Mouse (Mus musculus) myocyte (in vitro differentiated cells): ENCODE data around the gene Slc46a2. TPM values are rescaled to one million over a fixed set of nuclear protein-coding genes. Genes with fewer than 3 reads are reported as not detected.

Experiments used
- H3K27me3 ChIP-seq: one replicate; pipeline ENCODE4 v1.6.1; 2011; ENCODE audit not compliant: control insufficient read depth, insufficient read depth, insufficient read length
- H3K36me3 ChIP-seq: one replicate; pipeline ENCODE4 v1.6.1; 2011; ENCODE audit not compliant: control insufficient read depth, insufficient read depth
- H3K4me2 ChIP-seq: one replicate; pipeline ENCODE4 v1.6.1; 2011; ENCODE audit warnings: low read depth, control low read depth
- H3K4me3 ChIP-seq: one replicate; pipeline ENCODE4 v1.5.1; 2011; ENCODE audit warnings: mild to moderate bottlenecking, control low read depth, moderate library complexity
- H3K79me2 ChIP-seq: one replicate; pipeline ENCODE4 v1.6.1; 2011; ENCODE audit not compliant: control insufficient read depth, insufficient read depth
- H3ac ChIP-seq: one replicate; pipeline ENCODE4 v1.6.1; 2011; ENCODE audit not compliant: control insufficient read depth, insufficient read length
- CEBPB ChIP-seq: IDR thresholded peaks from 2 replicates; pipeline ENCODE4 v1.6.1; 2011; ENCODE audit warnings: mild to moderate bottlenecking, moderate library complexity; ENCODE audit not compliant: poor library complexity, insufficient read depth, severe bottlenecking
- E2F4 ChIP-seq: IDR thresholded peaks from one replicate; pipeline ENCODE4 v1.6.1; 2011; ENCODE audit warnings: mild to moderate bottlenecking, control low read depth, moderate library complexity; ENCODE audit not compliant: insufficient read depth
- MAX ChIP-seq: IDR thresholded peaks from one replicate; pipeline ENCODE4 v1.6.1; 2011; ENCODE audit warnings: low read depth, mild to moderate bottlenecking, control low read depth
- MYOD1 ChIP-seq, 3 experiments: IDR thresholded peaks; one replicate each; pipeline ENCODE4 v1.6.1; 2011; ENCODE audit warnings: control low read depth in 2 of 3, low read depth in 2 of 3, mild to moderate bottlenecking in 2 of 3, moderate library complexity in 1 of 3; ENCODE audit not compliant: insufficient read length in 2 of 3, control insufficient read depth in 1 of 3
- MYOG ChIP-seq, 3 experiments: IDR thresholded peaks; one replicate each; pipeline ENCODE4 v1.6.1; 2011; ENCODE audit warnings: control low read depth in 2 of 3, low read depth in 2 of 3, mild to moderate bottlenecking in 2 of 3; ENCODE audit not compliant: insufficient read length in 2 of 3, control insufficient read depth in 1 of 3, insufficient read depth in 1 of 3
- POLR2A ChIP-seq: IDR thresholded peaks from one replicate; pipeline ENCODE4 v1.6.1; 2011; ENCODE audit warnings: low read depth, mild to moderate bottlenecking, control low read depth, moderate library complexity; ENCODE audit not compliant: insufficient read length
- POLR2AphosphoS2 ChIP-seq: IDR thresholded peaks from one replicate; pipeline ENCODE4 v1.6.1; 2011; ENCODE audit warnings: low read depth, control low read depth; ENCODE audit not compliant: insufficient read length
- REST ChIP-seq: IDR thresholded peaks from one replicate; pipeline ENCODE4 v1.6.1; 2011; ENCODE audit warnings: mild to moderate bottlenecking, control low read depth, moderate library complexity; ENCODE audit not compliant: insufficient read depth, insufficient read length
- SRF ChIP-seq: IDR thresholded peaks from one replicate; pipeline ENCODE4 v1.6.1; 2011; ENCODE audit warnings: low read depth; ENCODE audit not compliant: control insufficient read depth, insufficient read length
- TCF12 ChIP-seq: IDR thresholded peaks from one replicate; pipeline ENCODE4 v1.6.1; 2011; ENCODE audit warnings: mild to moderate bottlenecking, control low read depth; ENCODE audit not compliant: poor library complexity, insufficient read depth, severe bottlenecking
- TCF3 ChIP-seq: IDR thresholded peaks from one replicate; pipeline ENCODE4 v1.6.1; 2011; ENCODE audit warnings: low read depth, control low read depth; ENCODE audit not compliant: insufficient read length
- USF1 ChIP-seq: IDR thresholded peaks from one replicate; pipeline ENCODE4 v1.6.1; 2011; ENCODE audit warnings: low read depth, mild to moderate bottlenecking, control low read depth, moderate library complexity
- polyA plus RNA-seq: library from polyadenylated mRNA; unstranded; fragments of >200 nt; fragmentation: generic; extraction: Trizol; gene quantifications from one replicate; pipeline ENCODE4 v1.2.1, GENCODE M21; 2012; ENCODE audit warnings: missing spikeins

Slc46a2 gene
- polyA plus RNA-seq, 1 experiment = not detected

GRCm38 (mm10) chr4:59886281-59886680 lies 28.6 kb downstream of the Slc46a2 start:
- Histone ChIP-seq H3K27me3 (no peaks in the 10 kb centered on the region), H3K4me2 (no peak overlapping the region), H3K4me3 (no peak overlapping the region), H3K36me3 (peaks cover 16% of the 10 kb centered on the region), H3K79me2 (no peaks in the 10 kb centered on the region), H3ac (no peak overlapping the region)
- TF ChIP-seq POLR2AphosphoS2 = no peak
- no peak for TF ChIP-seq MAX
- TF ChIP-seq TCF3 = no peak
- no peak for TF ChIP-seq TCF12
- no peak for TF ChIP-seq USF1
- TF ChIP-seq REST = no peak
- no peak for TF ChIP-seq MYOD1 (IDR thresholded peaks at IDR 0.05; ENCODE audit: control insufficient read depth in 1 of 3, insufficient read length in 2 of 3, low read depth in 2 of 3)
- TF ChIP-seq SRF = no peak
- TF ChIP-seq E2F4 = no peak
- TF ChIP-seq MYOG (IDR thresholded peaks at IDR 0.05; ENCODE audit: control insufficient read depth in 1 of 3, insufficient read depth in 1 of 3, insufficient read length in 2 of 3, low read depth in 2 of 3) = no peak
- TF ChIP-seq CEBPB = no peak
- TF ChIP-seq POLR2A = no peak

DNA sequence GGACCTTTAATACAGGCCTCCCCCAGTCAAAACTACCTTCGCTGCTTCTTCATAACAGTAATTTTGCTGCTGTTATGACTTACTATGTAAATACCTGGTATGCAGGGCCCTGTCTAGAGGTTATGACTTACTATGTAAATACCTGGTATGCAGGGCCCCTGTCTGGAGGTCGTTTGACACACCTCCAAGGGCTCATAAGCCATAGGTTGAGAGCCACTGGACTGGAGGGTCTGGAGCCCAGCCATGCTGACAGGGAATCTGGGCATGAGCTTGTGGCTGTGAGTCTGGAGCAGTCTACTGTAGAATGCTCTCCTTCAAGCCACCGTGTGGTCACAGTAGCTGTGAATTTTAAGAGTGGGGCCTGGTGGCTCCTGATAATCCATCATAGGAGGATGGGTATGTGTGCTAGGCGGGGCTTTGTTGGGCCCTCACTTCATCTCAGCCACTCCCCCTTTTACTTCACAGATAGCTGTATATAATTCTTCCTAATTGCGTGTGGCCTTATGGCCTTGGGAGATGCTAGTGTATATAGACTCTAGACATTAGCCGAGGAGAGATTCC lies 30.6 kb downstream of the Slc46a2 start:
- H3K79me2 ChIP-seq = no peaks in the 10 kb centered on the region
- H3K27me3 ChIP-seq = no peaks in the 10 kb centered on the region
- no peak overlapping the region for H3K4me3 ChIP-seq
- H3K4me2 ChIP-seq = no peak overlapping the region
- no peak for TF ChIP-seq POLR2AphosphoS2
- no peak for TF ChIP-seq MYOG (IDR thresholded peaks at IDR 0.05; ENCODE audit: control insufficient read depth in 1 of 3, insufficient read depth in 1 of 3, insufficient read length in 2 of 3, low read depth in 2 of 3)
- no peak for TF ChIP-seq MAX
- TF ChIP-seq USF1 = no peak
- TF ChIP-seq SRF = no peak
- no peak for TF ChIP-seq MYOD1 (IDR thresholded peaks at IDR 0.05; ENCODE audit: control insufficient read depth in 1 of 3, insufficient read length in 2 of 3, low read depth in 2 of 3)
- TF ChIP-seq REST = no peak
- no peak for TF ChIP-seq E2F4
- TF ChIP-seq CEBPB = no peak
- no peak for TF ChIP-seq TCF12
- no peak for TF ChIP-seq POLR2A
- no peak for TF ChIP-seq TCF3
- H3K36me3 ChIP-seq = peaks cover 16% of the 10 kb centered on the region
- no peak overlapping the region for H3ac ChIP-seq

DNA sequence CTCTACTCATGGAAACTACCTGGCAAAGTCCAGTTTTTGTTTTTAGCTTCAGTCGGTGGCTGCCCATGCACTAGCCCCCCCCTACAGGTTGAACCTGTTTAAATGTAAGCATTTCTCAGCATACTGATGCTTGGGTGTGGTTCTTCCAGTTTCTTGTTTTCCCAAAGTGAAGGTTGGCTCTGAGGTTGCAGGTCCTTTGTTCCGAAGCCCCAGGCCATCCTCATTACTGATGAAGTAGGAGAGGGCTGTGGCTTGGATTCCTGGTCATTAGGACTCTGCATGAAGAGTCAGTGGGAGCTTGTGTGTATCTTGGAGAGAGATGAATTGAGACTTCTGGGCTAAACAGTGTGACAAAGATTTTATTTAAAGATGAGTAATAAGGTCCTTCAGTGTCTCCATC lies 33.6 kb downstream of the Slc46a2 start:
- Histone ChIP-seq H3K27me3 (no peaks in the 10 kb centered on the region), H3ac (no peak overlapping the region), H3K4me3 (no peak overlapping the region), H3K79me2 (no peaks in the 10 kb centered on the region), H3K36me3 (peaks cover 16% of the 10 kb centered on the region), H3K4me2 (no peak overlapping the region)
- TF ChIP-seq TCF12 (no peak), POLR2AphosphoS2 (no peak), TCF3 (no peak), MYOD1 (IDR thresholded peaks at IDR 0.05; ENCODE audit: control insufficient read depth in 1 of 3, insufficient read length in 2 of 3, low read depth in 2 of 3) (no peak), MYOG (IDR thresholded peaks at IDR 0.05; ENCODE audit: control insufficient read depth in 1 of 3, insufficient read depth in 1 of 3, insufficient read length in 2 of 3, low read depth in 2 of 3) (no peak), SRF (no peak), MAX (no peak), POLR2A (no peak), E2F4 (no peak), CEBPB (no peak), REST (no peak), USF1 (no peak)

GRCm38 (mm10) chr4:59880725-59881124 lies 34.1 kb downstream of the Slc46a2 start:
- no peak overlapping the region for H3ac ChIP-seq
- TF ChIP-seq POLR2A (no peak), CEBPB (no peak), E2F4 (no peak), POLR2AphosphoS2 (no peak), MYOG (IDR thresholded peaks at IDR 0.05; ENCODE audit: control insufficient read depth in 1 of 3, insufficient read depth in 1 of 3, insufficient read length in 2 of 3, low read depth in 2 of 3) (no peak), MAX (no peak), USF1 (no peak), TCF3 (no peak), TCF12 (no peak), MYOD1 (IDR thresholded peaks at IDR 0.05; ENCODE audit: control insufficient read depth in 1 of 3, insufficient read length in 2 of 3, low read depth in 2 of 3) (no peak)
- H3K4me2 ChIP-seq = no peak overlapping the region
- H3K4me3 ChIP-seq = no peak overlapping the region
- no peaks in the 10 kb centered on the region for H3K27me3 ChIP-seq
- H3K79me2 ChIP-seq = no peaks in the 10 kb centered on the region
- H3K36me3 ChIP-seq = peaks cover 14% of the 10 kb centered on the region
